Mouse (Mus musculus) spleen, adult 2 months (tissue): Measurements from ENCODE around the gene Ncapg.

Experiments used
- CTCF ChIP-seq: fragments of 200-500 bp; IDR thresholded peaks from 2 replicates; pipeline ENCODE4 v1.5.1; 2011; ENCODE audit warnings: mild to moderate bottlenecking, inconsistent platforms; ENCODE audit not compliant: insufficient read depth, insufficient read length, insufficient replicate concordance; ENCODE audit errors: extremely low read depth
- POLR2A ChIP-seq: fragments of 200-500 bp; IDR thresholded peaks from 2 replicates; pipeline ENCODE4 v1.6.1; 2011; ENCODE audit warnings: low read depth, low read length, inconsistent platforms

DNA sequence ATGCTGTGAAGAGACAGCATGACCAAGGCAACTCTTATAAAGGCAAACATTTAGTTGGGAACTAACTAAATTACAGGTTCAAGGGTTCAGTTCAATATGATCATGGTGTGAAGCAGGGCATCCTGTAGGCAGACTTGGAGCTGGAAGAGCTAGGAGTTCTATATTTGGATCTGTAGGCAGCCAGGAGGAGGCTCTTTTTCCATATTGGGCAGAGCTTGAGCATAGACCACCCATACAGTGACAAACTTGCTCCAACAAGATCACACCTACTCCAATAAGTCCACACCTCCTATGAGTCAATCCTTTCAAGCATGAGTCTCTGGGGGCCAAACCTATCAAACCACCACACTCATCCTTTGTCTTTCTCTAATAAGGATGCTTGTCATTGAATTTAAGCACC lies 40.2 kb upstream of the Ncapg start:
- TF ChIP-seq CTCF = no peak
- TF ChIP-seq POLR2A = no peak
